Mouse (Mus musculus): Measurements from ENCODE around the gene Zfp992. TPM values are rescaled to one million over a fixed set of nuclear protein-coding genes. Genes with fewer than 3 reads are reported as not detected.
"Not testable (repeated sequence)": the region's sequence is repeated elsewhere in the genome, so short reads cannot be mapped to it uniquely, and the experiment has no call there.

Gene Zfp992
- total and polyA plus RNA-seq, 3 experiments = 0.18 to 4.1 (median 3.6) TPM

DNA sequence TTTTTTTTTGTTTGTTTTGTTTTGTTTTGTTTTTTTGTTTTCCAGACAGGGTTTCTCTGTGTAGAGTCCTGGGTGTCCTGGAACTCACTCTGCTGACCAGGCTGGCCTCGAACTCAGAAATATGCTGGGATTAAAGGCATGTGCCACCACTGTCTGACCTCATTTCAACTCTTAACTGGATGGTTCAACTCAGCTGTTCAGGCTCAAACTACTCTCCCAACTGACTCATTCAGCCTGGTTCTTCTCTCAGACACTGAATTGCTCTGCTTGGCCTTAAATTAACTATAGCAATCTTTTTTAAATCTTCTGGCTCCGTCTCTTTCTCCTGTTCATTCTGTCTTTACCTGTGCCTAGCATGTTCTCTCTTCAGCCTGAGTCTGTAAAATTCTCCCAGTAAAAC is 68.3 kb downstream of the Zfp992 start:
- not testable (repeated sequence) for DNase-seq

Other genes starting within 250 kb of the Zfp992 start
- gene Zfp981, start 53.0 kb downstream of the Zfp992 start, total RNA-seq (2021) = under 1 TPM; 0.59 to 0.95 TPM
- gene Zfp981, start 53.0 kb downstream of the Zfp992 start, polyA plus RNA-seq (2012; rRNA removed) = not detected in 2 replicates
- gene Zfp993, start 161.9 kb downstream of the Zfp992 start, total RNA-seq (2021) = 1 to 10 TPM; 3.1 to 8.2 TPM
- gene Zfp993, start 161.9 kb downstream of the Zfp992 start, polyA plus RNA-seq (2012; rRNA removed) = not detected in 2 replicates

All from adrenal gland, adult 2 months (tissue).